Mouse (Mus musculus) CH12.LX (cell line): ENCODE measurements around the gene Ran. TPM values are rescaled to one million over a fixed set of nuclear protein-coding genes. Genes with fewer than 3 reads are reported as not detected.
"Not testable (repeated sequence)": the region's sequence is repeated elsewhere in the genome, so short reads cannot be mapped to it uniquely, and the experiment has no call there.

ENCODE experiments used
- DNase-seq: peaks from one replicate; pipeline ENCODE4 v3.0.0-alpha.2; 2013; ENCODE audit errors: extremely low read depth
- H3K27ac ChIP-seq: 2 replicates; pipeline ENCODE4 v1.5.1; 2012; ENCODE audit warnings: low read depth, mild to moderate bottlenecking, control low read depth, moderate library complexity; ENCODE audit not compliant: insufficient read depth
- H3K27me3 ChIP-seq: replicated peaks from 2 replicates; pipeline ENCODE3; 2012; ENCODE audit warnings: inconsistent platforms
- H3K36me3 ChIP-seq, 2 experiments: replicated peaks in 1 of 2; 2 replicates each; pipeline versions ENCODE3 to v1.6.1; 2012; ENCODE audit warnings: inconsistent platforms in 1 of 2, low read length in 1 of 2, mild to moderate bottlenecking in 1 of 2, mixed read lengths in 1 of 2, moderate library complexity in 1 of 2; ENCODE audit not compliant: control insufficient read depth in 1 of 2, insufficient read depth in 1 of 2
- H3K4me1 ChIP-seq, 2 experiments: 2 replicates each; pipeline ENCODE4 v1.6.1; 2012; ENCODE audit warnings: inconsistent platforms in 1 of 2, moderate library complexity in 1 of 2; ENCODE audit not compliant: insufficient read depth in 2 of 2, control insufficient read depth in 1 of 2
- H3K4me2 ChIP-seq: 2 replicates; pipeline ENCODE4 v1.6.1; 2012; ENCODE audit warnings: low read depth, mild to moderate bottlenecking, control low read depth; ENCODE audit not compliant: poor library complexity, insufficient read depth, severe bottlenecking
- H3K4me3 ChIP-seq, 3 experiments: fragments of 150-350 bp in 1 of 3; sonication (generic) in 1 of 3; replicated peaks in 1 of 3; 2 replicates each; pipeline versions ENCODE3 to v1.5.1; 2011 to 2012; ENCODE audit warnings: low read depth in 2 of 3, low read length in 2 of 3, mild to moderate bottlenecking in 2 of 3, moderate library complexity in 2 of 3, control low read depth in 1 of 3, improper control_type of control experiment in 1 of 3, inconsistent platforms in 1 of 3, mixed read lengths in 1 of 3; ENCODE audit not compliant: poor library complexity in 1 of 3
- H3K79me2 ChIP-seq: replicated peaks from 2 replicates; pipeline ENCODE4 v1.6.1; 2012; ENCODE audit warnings: mild to moderate bottlenecking, moderate library complexity; ENCODE audit not compliant: control insufficient read depth, poor library complexity, insufficient read depth, severe bottlenecking; ENCODE audit errors: extremely low read depth
- H3K9ac ChIP-seq: 2 replicates; pipeline ENCODE4 v1.6.1; 2012; ENCODE audit warnings: low read depth, mild to moderate bottlenecking, control low read depth, moderate library complexity; ENCODE audit not compliant: insufficient read depth
- H3K9me3 ChIP-seq: replicated peaks from 2 replicates; pipeline ENCODE3; 2012; ENCODE audit warnings: low read length, inconsistent platforms, mixed read lengths
- CHD1 ChIP-seq: IDR thresholded peaks from 2 replicates; pipeline ENCODE4 v1.6.1; 2012; ENCODE audit warnings: low read depth, low read length, improper control_type of control experiment, inconsistent platforms
- CTCF ChIP-seq, 2 experiments: IDR thresholded peaks in 1 of 2; conservative IDR thresholded peaks in 1 of 2; 2 replicates each; pipeline ENCODE4 v1.5.1; 2011 to 2012; ENCODE audit warnings: low read depth in 2 of 2, low read length in 2 of 2, improper control_type of control experiment in 1 of 2, inconsistent platforms in 1 of 2, mild to moderate bottlenecking in 1 of 2, moderate library complexity in 1 of 2
- EP300 ChIP-seq: IDR thresholded peaks from 2 replicates; pipeline ENCODE4 v1.6.1; 2011; ENCODE audit warnings: low read length, improper control_type of control experiment
- ETS1 ChIP-seq: conservative IDR thresholded peaks from 2 replicates; pipeline ENCODE4 v1.6.1; 2012; ENCODE audit warnings: low read depth, mild to moderate bottlenecking, inconsistent platforms, low read length, improper control_type of control experiment, moderate library complexity
- IRF4 ChIP-seq: IDR thresholded peaks from 2 replicates; pipeline ENCODE4 v1.6.1; 2014; ENCODE audit warnings: low read depth, mild to moderate bottlenecking, inconsistent platforms, low read length, improper control_type of control experiment
- JUND ChIP-seq: conservative IDR thresholded peaks from 2 replicates; pipeline ENCODE4 v1.6.1; 2011; ENCODE audit warnings: low read depth, low read length, improper control_type of control experiment
- MAFK ChIP-seq: IDR thresholded peaks from 2 replicates; pipeline ENCODE4 v1.6.1; 2011; ENCODE audit warnings: low read length, improper control_type of control experiment; ENCODE audit not compliant: insufficient replicate concordance
- MAX ChIP-seq: IDR thresholded peaks from 2 replicates; pipeline ENCODE4 v1.6.1; 2011; ENCODE audit warnings: low read length, improper control_type of control experiment
- MAZ ChIP-seq: IDR thresholded peaks from 2 replicates; pipeline ENCODE4 v1.6.1; 2012; ENCODE audit warnings: low read depth, mild to moderate bottlenecking, inconsistent platforms, low read length, improper control_type of control experiment, moderate library complexity
- MEF2A ChIP-seq: IDR thresholded peaks from 2 replicates; pipeline ENCODE4 v1.6.1; 2014; ENCODE audit warnings: low read depth, mild to moderate bottlenecking, inconsistent platforms, low read length, improper control_type of control experiment, borderline replicate concordance
- MXI1 ChIP-seq: IDR thresholded peaks from 2 replicates; pipeline ENCODE4 v1.6.1; 2011; ENCODE audit warnings: mild to moderate bottlenecking, low read depth, low read length, improper control_type of control experiment
- POLR2AphosphoS2 ChIP-seq: IDR thresholded peaks from 2 replicates; pipeline ENCODE4 v1.6.1; 2011; ENCODE audit warnings: low read depth, low read length, improper control_type of control experiment
- RAD21 ChIP-seq: IDR thresholded peaks from 2 replicates; pipeline ENCODE4 v1.6.1; 2011; ENCODE audit warnings: low read depth, mild to moderate bottlenecking, low read length, improper control_type of control experiment, moderate library complexity
- SIN3A ChIP-seq: IDR thresholded peaks from 2 replicates; pipeline ENCODE4 v1.6.1; 2012; ENCODE audit warnings: low read length, improper control_type of control experiment, inconsistent platforms
- UBTF ChIP-seq: IDR thresholded peaks from 2 replicates; pipeline ENCODE4 v1.6.1; 2012; ENCODE audit warnings: low read depth, mild to moderate bottlenecking, inconsistent platforms, low read length, improper control_type of control experiment, moderate library complexity
- ZKSCAN1 ChIP-seq: IDR thresholded peaks from 2 replicates; pipeline ENCODE4 v1.6.1; 2012; ENCODE audit warnings: low read depth, inconsistent platforms, low read length, improper control_type of control experiment, borderline replicate concordance
- ZNF384 ChIP-seq: IDR thresholded peaks from 2 replicates; pipeline ENCODE4 v1.6.1; 2012; ENCODE audit warnings: low read depth, low read length, improper control_type of control experiment, inconsistent platforms
- dilution Hi-C: fragments of 300-500 bp; cut with MboI; formaldehyde crosslinking; loops from 2 replicates; pipeline ENCODE4 v1.14.3; 2020; ENCODE audit warnings: low sequenced_read_pairs; ENCODE audit not compliant: extremely low pct_unique_long_range_greater_than_20kb, extremely low pct_ligation_motif_present
- in situ Hi-C: fragments of 300-500 bp; cut with MboI; formaldehyde crosslinking; loops from 3 replicates; pipeline ENCODE4 v1.14.3; 2019; ENCODE audit warnings: low sequenced_read_pairs, low pct_ligation_motif_present, low pct_unique_long_range_greater_than_20kb, mixed read lengths
- polyA plus RNA-seq: library from polyadenylated mRNA; unstranded; fragments of >175 nt; gene quantifications from 2 replicates; pipeline ENCODE4 v1.2.1, GENCODE M21; 2012; ENCODE audit warnings: low read depth; ENCODE audit not compliant: insufficient read length
- total RNA-seq, 2 experiments: library from RNA; depleted of rRNA; stranded (reverse); fragments of 300-350 nt in 1 of 2; fragments of >200 nt in 1 of 2; gene quantifications; 2 replicates each; pipeline ENCODE4 v1.2.3; 2012 to 2014

Ran gene
- total and polyA plus RNA-seq, 3 experiments, result 847 to 1,512 (median 1,083) TPM

- in situ Hi-C loops, result no loop called here
- no peaks in the 10 kb centered on the region for H3K4me1 ChIP-seq
- H3K4me2 ChIP-seq, result no peak overlapping the region
- no peak for DNase-seq
- H3K9ac ChIP-seq, result no peak overlapping the region
- TF ChIP-seq MEF2A, result no peak
- TF ChIP-seq CHD1, result no peak
- no peak for TF ChIP-seq IRF4
- peak in 1 of 2 experiments; percentile 22; a peak in 2 of 4 replicates for TF ChIP-seq CTCF (conservative IDR thresholded peaks at IDR 0.05 in 1 of 2, IDR thresholded peaks at IDR 0.05 in 1 of 2; ENCODE audit: low read depth in 2 of 2, low read length in 2 of 2)
- no peak for TF ChIP-seq JUND
- no peaks in the 10 kb centered on the region for H3K79me2 ChIP-seq
- dilution Hi-C loops, result no loop called here
- H3K36me3 ChIP-seq, result no peaks in the 10 kb centered on the region
- H3K9me3 ChIP-seq, result peaks cover 55% of the 10 kb centered on the region
- no peak overlapping the region for H3K4me3 ChIP-seq
- no peak overlapping the region for H3K27ac ChIP-seq
- no peaks in the 10 kb centered on the region for H3K27me3 ChIP-seq
Observed at GRCm38 (mm10) chr5:128976266-128976665, 43.6 kb upstream of the Ran start.

GRCm38 (mm10) chr5:128977466-128977865 is 42.4 kb upstream of the Ran start:
- peaks cover 58% of the 10 kb centered on the region for H3K9me3 ChIP-seq
- DNase-seq, dilution Hi-C loops, H3K27ac ChIP-seq, H3K9ac ChIP-seq, H3K4me3 ChIP-seq, H3K4me2 ChIP-seq, H3K27me3 ChIP-seq, H3K4me1 ChIP-seq, H3K36me3 ChIP-seq, in situ Hi-C loops, H3K79me2 ChIP-seq: not testable (repeated sequence)
- TF ChIP-seq ETS1, result peak; percentile 62

- in situ Hi-C loops (no loop called here), dilution Hi-C loops (no loop called here)
- H3K27me3 ChIP-seq, result no peaks in the 10 kb centered on the region
- no peaks in the 10 kb centered on the region for H3K79me2 ChIP-seq
- no peaks in the 10 kb centered on the region for H3K4me1 ChIP-seq
- no peaks in the 10 kb centered on the region for H3K36me3 ChIP-seq
- TF ChIP-seq RAD21 (no peak), JUND (no peak), ETS1 (no peak), SIN3A (no peak), MXI1 (no peak), MEF2A (no peak), EP300 (no peak), UBTF (no peak), POLR2AphosphoS2 (no peak), ZKSCAN1 (no peak), ZNF384 (no peak), MAFK (no peak), MAX (no peak), MAZ (no peak)
- no peak for DNase-seq
- no peak overlapping the region for H3K4me2 ChIP-seq
- H3K9ac ChIP-seq, result no peak overlapping the region
- H3K4me3 ChIP-seq, result no peak overlapping the region
- H3K9me3 ChIP-seq, result peaks cover 65% of the 10 kb centered on the region
- no peak overlapping the region for H3K27ac ChIP-seq
Observed at GRCm38 (mm10) chr5:128978957-128979356, 40.9 kb upstream of the Ran start.
